21 mouse cellular contexts compared by ENCODE assay signal in genomic region chr13:3778591-3779364, GRCm38 (mm10). TPM values are rescaled to one million over a fixed set of nuclear protein-coding genes. Genes with fewer than 3 reads are reported as not detected.
DNase-seq lines count a peak whose midpoint lies in the region; ATAC-seq lines count a peak whose summit lies in the region.
"Had no signal": no experiment of that assay in that cellular context is flagged by ENCODE, and none has a peak within 500 bp of the region (broad histone marks: within the 10 kb centered on the region; RNA-seq: fewer than 3 reads in every experiment).

No protein-coding gene starts in this region.

- peak; percentile 30 to 40 for DNase-seq in cerebellum, postnatal 14 days
- DNase-seq in cerebellum, adult 11-12 months, result no peak
- peak; percentile 22 to 50 for DNase-seq in urinary bladder, adult 18-20 months (ENCODE audit: low spot score in 2 of 2)
- no peak for DNase-seq in urinary bladder, postnatal 4 days (ENCODE audit: low spot score in 2 of 2)
- DNase-seq in adrenal gland, postnatal 14 days, result peak; percentile 74
- DNase-seq in urinary bladder, postnatal 36 days (ENCODE audit: low spot score in 2 of 2), result peak; percentile 27 to 43
- DNase-seq in left cerebral cortex, adult 8-10 months (ENCODE audit: low spot score in 2 of 2), result no peak
- DNase-seq: gastrocnemius, postnatal 10 days; heart, postnatal 4 days; liver, postnatal 0 days; midbrain, embryonic 14.5 days; right cerebral cortex, postnatal 14 days had no signal

- no peaks in the 10 kb centered on the region for H3K36me3 ChIP-seq in forebrain, embryonic 13.5 days (ENCODE audit: poor library complexity, severe bottlenecking)
- H3K36me3 ChIP-seq: embryonic facial prominence, embryonic 13.5 days; heart, embryonic 12.5 days; kidney, embryonic 15.5 days had no signal

- no peak overlapping the region for H3K4me3 ChIP-seq in forebrain, embryonic 13.5 days
- H3K4me3 ChIP-seq: embryonic facial prominence, embryonic 13.5 days; heart, embryonic 12.5 days; kidney, embryonic 15.5 days; layer of hippocampus, adult 2 months; left cerebral cortex, adult 2 months had no signal

- no peaks in the 10 kb centered on the region for H3K9me3 ChIP-seq in forebrain, embryonic 13.5 days (replicated peaks)
- H3K9me3 ChIP-seq: embryonic facial prominence, embryonic 13.5 days; heart, embryonic 12.5 days; kidney, embryonic 15.5 days had no signal

- no peak for ATAC-seq in forebrain, embryonic 13.5 days
- ATAC-seq: hindbrain, postnatal 0 days; liver, postnatal 0 days had no signal

- H3K4me1 ChIP-seq in forebrain, embryonic 13.5 days, result no peaks in the 10 kb centered on the region
- H3K4me1 ChIP-seq: embryonic facial prominence, embryonic 13.5 days; kidney, embryonic 15.5 days had no signal

- no peaks in the 10 kb centered on the region for H3K27me3 ChIP-seq in forebrain, embryonic 13.5 days
- H3K27me3 ChIP-seq: embryonic facial prominence, embryonic 13.5 days; heart, embryonic 12.5 days; kidney, embryonic 15.5 days had no signal

- no peak overlapping the region for H3K4me2 ChIP-seq in forebrain, embryonic 13.5 days
- H3K4me2 ChIP-seq: embryonic facial prominence, embryonic 13.5 days; heart, embryonic 12.5 days; kidney, embryonic 15.5 days had no signal

- WGBS in forebrain, embryonic 13.5 days, result 77% methylated on average over 4 of the region's 4 CpGs

- no peak overlapping the region for H3K27ac ChIP-seq in forebrain, embryonic 13.5 days
- H3K27ac ChIP-seq: embryonic facial prominence, embryonic 13.5 days; hindbrain, postnatal 0 days; kidney, embryonic 15.5 days; layer of hippocampus, adult 2 months; left cerebral cortex, adult 2 months had no signal

- H3K9ac ChIP-seq in forebrain, embryonic 13.5 days, result no peak overlapping the region
- H3K9ac ChIP-seq: embryonic facial prominence, embryonic 13.5 days; heart, embryonic 12.5 days; kidney, embryonic 15.5 days; liver, postnatal 0 days had no signal

RNA-seq across cellular contexts. Expression of gene Calml3, which starts 25.3 kb away (rescaled TPM):
- not detected in 2 replicates for total RNA-seq in adrenal gland, postnatal 14 days (2021)
- under 1 TPM in 1 of 4 experiments, not detected in 3; 0.35 TPM for total RNA-seq in left cerebral cortex, adult 8-10 months (2022)
- polyA plus RNA-seq in forebrain, embryonic 13.5 days (2015; fragmentation: Nextera tagmentation; extraction: Ambion mirVana), result not detected in 2 replicates
- total RNA-seq: common myeloid progenitor, adult 5-6 weeks; ES-E14; gastrocnemius, postnatal 10 days; heart, postnatal 4 days; hindbrain, postnatal 0 days; layer of hippocampus, adult 2 months; left cerebral cortex, adult 2 months had no signal
- polyA plus RNA-seq: heart, embryonic 12.5 days; hindbrain, postnatal 0 days; liver, postnatal 0 days; midbrain, embryonic 14.5 days had no signal

RNA-seq across cellular contexts. Expression of gene Calm4, which starts 58.8 kb away (rescaled TPM):
- total RNA-seq in adrenal gland, postnatal 14 days (2021), result not detected in 2 replicates
- not detected for total RNA-seq in left cerebral cortex, adult 8-10 months (2022)
- polyA plus RNA-seq in forebrain, embryonic 13.5 days (2015; fragmentation: Nextera tagmentation; extraction: Ambion mirVana), result not detected in 2 replicates
- total RNA-seq: ES-E14; gastrocnemius, postnatal 10 days; heart, postnatal 4 days; hindbrain, postnatal 0 days; layer of hippocampus, adult 2 months; left cerebral cortex, adult 2 months had no signal
- polyA plus RNA-seq: heart, embryonic 12.5 days; liver, postnatal 0 days; midbrain, embryonic 14.5 days had no signal

Comparison
In these comparisons a context has a peak if more than half of its experiments do, and no peak if none do; other contexts are left out.
1. DNase-seq: peak in cerebellum, postnatal 14 days (2 of 2), urinary bladder, adult 18-20 months (2 of 2), adrenal gland, postnatal 14 days (single experiment) and urinary bladder, postnatal 36 days (2 of 2); none in cerebellum, adult 11-12 months (single experiment), urinary bladder, postnatal 4 days (0 of 2) and left cerebral cortex, adult 8-10 months (0 of 2).